Mouse (Mus musculus): ENCODE results near the gene Dnah11. TPM values are rescaled to one million over a fixed set of nuclear protein-coding genes. Genes with fewer than 3 reads are reported as not detected.

Dnah11 gene
- polyA plus RNA-seq, 1 experiment from 2014 or later, result 0.19 TPM

GRCm38 (mm10) chr12:117884627-117885026 lies 314.2 kb downstream of the Dnah11 start:
- 90% methylated on average over 2 of the region's 2 CpGs for WGBS
- H3K9me3 ChIP-seq, result no peaks in the 10 kb centered on the region
- H3K4me2 ChIP-seq (replicated peaks), result no peak overlapping the region
- no peak overlapping the region for H3K9ac ChIP-seq (replicated peaks)
- H3K36me3 ChIP-seq, result peaks cover 11% of the 10 kb centered on the region
- H3K27ac ChIP-seq (replicated peaks), result no peak overlapping the region
- ATAC-seq (ENCODE audit: low FRiP score, low read depth), result no peak
- no peaks in the 10 kb centered on the region for H3K4me1 ChIP-seq
- no peaks in the 10 kb centered on the region for H3K27me3 ChIP-seq
- H3K4me3 ChIP-seq, result no peak overlapping the region

DNA sequence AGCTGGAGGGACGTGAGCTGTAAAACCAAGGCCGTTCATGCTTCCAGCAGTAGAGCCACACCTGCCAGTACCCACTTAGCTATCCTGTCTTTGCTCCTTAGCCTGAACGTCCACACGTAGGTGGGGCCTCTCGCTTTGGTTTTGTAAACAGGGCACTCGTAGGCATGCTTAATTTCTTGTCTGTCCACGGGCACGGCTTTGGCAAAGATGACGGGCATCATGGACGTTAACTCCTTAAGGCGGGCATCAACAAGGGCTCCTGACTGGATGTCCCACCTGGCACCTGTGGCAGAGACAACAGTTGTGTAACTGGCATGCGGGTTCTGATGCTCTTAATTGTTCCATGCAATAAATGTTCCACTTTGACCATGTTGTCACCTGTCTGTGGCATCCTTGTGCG lies 320.5 kb downstream of the Dnah11 start:
- H3K9me3 ChIP-seq, result no peaks in the 10 kb centered on the region
- no peak overlapping the region for H3K27ac ChIP-seq (replicated peaks)
- H3K27me3 ChIP-seq, result no peaks in the 10 kb centered on the region
- H3K4me2 ChIP-seq (replicated peaks), result no peak overlapping the region
- no peak overlapping the region for H3K9ac ChIP-seq (replicated peaks)
- no peak for ATAC-seq (ENCODE audit: low FRiP score, low read depth)
- WGBS, result 92% methylated on average over 13 of the region's 13 CpGs
- no peaks in the 10 kb centered on the region for H3K4me1 ChIP-seq
- H3K36me3 ChIP-seq, result peaks cover 52% of the 10 kb centered on the region
- H3K4me3 ChIP-seq, result no peak overlapping the region

- H3K4me1 ChIP-seq, result no peaks in the 10 kb centered on the region
- H3K27ac ChIP-seq (replicated peaks), result no peak overlapping the region
- H3K9ac ChIP-seq (replicated peaks), result no peak overlapping the region
- H3K4me2 ChIP-seq (replicated peaks), result no peak overlapping the region
- H3K27me3 ChIP-seq, result no peaks in the 10 kb centered on the region
- WGBS, result 85% methylated on average over 5 of the region's 5 CpGs
- H3K36me3 ChIP-seq, result peaks cover 59% of the 10 kb centered on the region
- H3K4me3 ChIP-seq, result no peak overlapping the region
- H3K9me3 ChIP-seq, result 0 out of 2 replicates have a peak, but pooled peaks cover 3% of the 10 kb centered on the region
- no peak for ATAC-seq (ENCODE audit: low FRiP score, low read depth)
Observed at GRCm38 (mm10) chr12:117872265-117872664, 326.6 kb downstream of the Dnah11 start.

DNA sequence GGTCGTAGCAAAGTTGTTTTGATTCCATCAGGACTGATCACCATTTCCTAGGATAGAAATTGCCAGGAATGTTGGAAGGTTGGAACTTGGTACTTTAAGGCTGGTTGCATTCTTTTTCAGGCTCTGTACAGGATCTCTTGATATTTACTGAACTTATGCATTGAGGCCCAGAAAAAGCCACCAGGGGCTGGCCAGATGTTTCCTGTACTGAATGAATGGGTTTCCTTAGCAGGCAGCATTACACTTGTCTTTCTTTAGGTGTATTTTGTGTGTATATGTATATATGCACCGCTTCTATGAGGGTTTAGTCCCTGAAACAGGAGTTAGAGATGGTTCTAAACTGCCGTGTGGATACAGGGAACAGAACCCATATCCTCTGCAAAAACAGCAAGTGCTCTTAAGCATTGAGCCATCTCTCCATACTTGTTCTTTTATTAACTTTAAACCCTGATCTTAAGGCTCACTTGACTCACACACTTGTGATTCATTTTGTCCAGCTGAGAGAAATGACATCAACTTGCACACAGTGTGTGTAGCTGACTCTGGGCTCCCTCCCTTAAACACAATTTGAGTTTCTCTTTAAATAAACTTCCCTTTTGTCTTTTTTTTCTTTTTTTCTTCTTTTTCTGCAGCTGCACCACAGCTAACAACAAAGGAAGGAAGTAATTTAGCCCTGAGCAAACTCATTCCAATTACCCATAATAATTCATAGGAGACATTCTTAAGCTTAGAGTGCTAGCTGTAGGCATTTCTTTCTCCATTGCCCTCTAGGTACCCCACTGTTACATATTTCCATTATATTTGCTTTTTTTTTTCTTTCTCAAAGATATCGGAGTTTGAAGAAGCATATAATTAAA lies 330.9 kb downstream of the Dnah11 start:
- WGBS, result 92% methylated on average over 4 of the region's 4 CpGs
- Histone ChIP-seq H3K27me3 (no peaks in the 10 kb centered on the region), H3K4me3 (no peak overlapping the region), H3K9ac (replicated peaks) (no peak overlapping the region), H3K4me2 (replicated peaks) (no peak overlapping the region), H3K36me3 (peaks cover 34% of the 10 kb centered on the region), H3K9me3 (0 out of 2 replicates have a peak, but pooled peaks cover 3% of the 10 kb centered on the region), H3K27ac (replicated peaks) (no peak overlapping the region), H3K4me1 (no peaks in the 10 kb centered on the region)
- ATAC-seq (ENCODE audit: low FRiP score, low read depth), result no peak

- H3K4me3 ChIP-seq, result no peak overlapping the region
- H3K9me3 ChIP-seq, result 0 out of 2 replicates have a peak, but pooled peaks cover 1% of the 10 kb centered on the region
- H3K4me2 ChIP-seq (replicated peaks), result no peak overlapping the region
- H3K27me3 ChIP-seq, result no peaks in the 10 kb centered on the region
- no peak overlapping the region for H3K9ac ChIP-seq (replicated peaks)
- no peaks in the 10 kb centered on the region for H3K4me1 ChIP-seq
- no peak overlapping the region for H3K27ac ChIP-seq (replicated peaks)
- no peak for ATAC-seq (ENCODE audit: low FRiP score, low read depth)
- peaks cover 7% of the 10 kb centered on the region; the same call in 1 of the 2 replicates for H3K36me3 ChIP-seq
- WGBS, result 89% methylated on average over 5 of the region's 5 CpGs
Observed at GRCm38 (mm10) chr12:117862655-117863054, 336.2 kb downstream of the Dnah11 start.

GRCm38 (mm10) chr12:117861249-117861648 lies 337.6 kb downstream of the Dnah11 start:
- H3K27me3 ChIP-seq, result no peaks in the 10 kb centered on the region
- peaks cover 1% of the 10 kb centered on the region; the same call in 1 of the 2 replicates for H3K36me3 ChIP-seq
- H3K4me3 ChIP-seq, result no peak overlapping the region
- ATAC-seq (ENCODE audit: low FRiP score, low read depth), result no peak
- 80% methylated on average over 3 of the region's 3 CpGs for WGBS
- no peak overlapping the region for H3K27ac ChIP-seq (replicated peaks)
- no peaks in the 10 kb centered on the region for H3K9me3 ChIP-seq
- H3K4me2 ChIP-seq (replicated peaks), result no peak overlapping the region
- no peak overlapping the region for H3K9ac ChIP-seq (replicated peaks)
- no peaks in the 10 kb centered on the region for H3K4me1 ChIP-seq

DNA sequence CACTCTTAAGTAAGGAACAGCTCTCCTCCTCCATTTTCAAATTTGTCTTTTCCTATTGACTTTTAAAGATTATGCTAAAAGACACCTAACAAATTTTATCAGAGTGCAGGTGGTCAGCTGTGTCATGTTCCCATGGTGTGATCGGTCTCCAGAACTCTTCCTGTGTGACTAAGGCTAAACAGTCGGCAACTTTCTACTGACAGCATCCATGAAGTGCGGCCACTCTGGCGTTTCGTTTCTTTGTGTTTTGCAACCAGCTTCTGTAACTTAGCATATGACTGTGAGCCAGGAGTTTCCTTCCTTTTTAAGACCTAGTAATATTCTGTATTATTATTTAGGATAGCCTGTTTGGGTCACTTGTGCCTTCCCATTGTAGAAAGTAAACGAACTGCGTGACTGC lies 338.0 kb downstream of the Dnah11 start:
- no peak overlapping the region for H3K27ac ChIP-seq (replicated peaks)
- H3K4me3 ChIP-seq, result no peak overlapping the region
- H3K27me3 ChIP-seq, result no peaks in the 10 kb centered on the region
- 79% methylated on average over 7 of the region's 7 CpGs for WGBS
- no peaks in the 10 kb centered on the region for H3K9me3 ChIP-seq
- H3K36me3 ChIP-seq, result no peaks in the 10 kb centered on the region
- no peak for ATAC-seq (ENCODE audit: low FRiP score, low read depth)
- no peak overlapping the region for H3K9ac ChIP-seq (replicated peaks)
- no peak overlapping the region for H3K4me2 ChIP-seq (replicated peaks)
- H3K4me1 ChIP-seq, result no peaks in the 10 kb centered on the region

- Histone ChIP-seq H3K36me3 (no peaks in the 10 kb centered on the region), H3K9ac (replicated peaks) (no peak overlapping the region), H3K27ac (replicated peaks) (no peak overlapping the region), H3K4me2 (replicated peaks) (no peak overlapping the region), H3K4me3 (no peak overlapping the region), H3K27me3 (no peaks in the 10 kb centered on the region), H3K4me1 (no peaks in the 10 kb centered on the region), H3K9me3 (no peaks in the 10 kb centered on the region)
- WGBS, result 93% methylated on average over 6 of the region's 6 CpGs
- ATAC-seq (ENCODE audit: low FRiP score, low read depth), result no peak
Observed at GRCm38 (mm10) chr12:117857884-117858283, 341.0 kb downstream of the Dnah11 start.

DNA sequence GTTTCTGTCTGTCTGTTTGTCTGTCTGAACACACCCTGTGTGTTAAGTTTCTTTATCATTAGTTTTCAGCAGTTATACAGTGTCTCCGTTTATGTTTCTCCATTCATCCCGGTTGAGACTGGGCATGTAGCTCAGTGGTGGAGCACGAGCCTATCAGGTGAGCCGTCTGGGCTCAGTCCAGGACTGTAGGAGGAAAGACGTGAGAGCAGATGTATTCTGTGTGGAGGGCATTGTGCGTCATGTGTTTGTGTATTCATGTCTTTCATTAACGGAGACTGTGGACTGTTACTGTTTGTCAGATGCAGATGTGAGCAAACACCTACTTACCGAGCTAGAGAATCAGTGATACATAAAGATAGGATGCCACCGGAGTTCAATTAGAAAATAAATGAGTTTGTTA lies 341.8 kb downstream of the Dnah11 start:
- H3K4me2 ChIP-seq (replicated peaks), result no peak overlapping the region
- 86% methylated on average over 9 of the region's 9 CpGs for WGBS
- no peaks in the 10 kb centered on the region for H3K36me3 ChIP-seq
- H3K27ac ChIP-seq (replicated peaks), result no peak overlapping the region
- no peak overlapping the region for H3K9ac ChIP-seq (replicated peaks)
- no peaks in the 10 kb centered on the region for H3K27me3 ChIP-seq
- ATAC-seq (ENCODE audit: low FRiP score, low read depth), result no peak
- H3K9me3 ChIP-seq, result no peaks in the 10 kb centered on the region
- no peak overlapping the region for H3K4me3 ChIP-seq
- H3K4me1 ChIP-seq, result no peaks in the 10 kb centered on the region

DNA sequence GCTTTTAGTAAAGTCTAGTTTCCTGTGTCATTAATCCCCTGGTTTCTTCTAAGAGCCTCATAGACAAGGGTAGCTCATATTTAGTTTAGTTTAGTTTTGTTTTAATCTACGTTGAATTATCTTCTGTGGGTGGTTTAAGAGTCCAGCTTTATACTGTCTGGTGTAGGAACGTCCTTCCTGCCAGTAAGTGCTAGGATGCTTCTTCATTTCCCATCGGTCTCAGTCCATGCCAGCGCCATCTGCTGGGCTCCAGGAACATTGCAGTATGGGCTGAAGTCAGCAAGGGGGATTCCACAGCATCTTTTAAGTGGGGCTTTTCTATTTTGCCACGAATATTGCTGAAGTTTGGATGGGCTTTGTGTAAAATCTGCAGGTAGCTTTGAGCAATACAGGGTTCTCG lies 345.5 kb downstream of the Dnah11 start:
- H3K27ac ChIP-seq (replicated peaks), result no peak overlapping the region
- no peak overlapping the region for H3K9ac ChIP-seq (replicated peaks)
- no peak overlapping the region for H3K4me2 ChIP-seq (replicated peaks)
- H3K27me3 ChIP-seq, result no peaks in the 10 kb centered on the region
- ATAC-seq (ENCODE audit: low FRiP score, low read depth), result peak; percentile 63; the same call in 1 of the 2 replicates
- H3K9me3 ChIP-seq, result no peaks in the 10 kb centered on the region
- H3K36me3 ChIP-seq, result no peaks in the 10 kb centered on the region
- no peak overlapping the region for H3K4me3 ChIP-seq
- 33% methylated on average over 6 of the region's 6 CpGs for WGBS
- H3K4me1 ChIP-seq, result peaks cover 3% of the 10 kb centered on the region

GRCm38 (mm10) chr12:117850472-117850871 lies 348.4 kb downstream of the Dnah11 start:
- peaks cover 3% of the 10 kb centered on the region; the same call in 1 of the 2 replicates for H3K27me3 ChIP-seq
- 27% methylated on average over 10 of the region's 10 CpGs for WGBS
- no peak overlapping the region for H3K27ac ChIP-seq (replicated peaks)
- no peak overlapping the region for H3K9ac ChIP-seq (replicated peaks)
- H3K4me2 ChIP-seq (replicated peaks), result no peak overlapping the region
- H3K4me1 ChIP-seq, result peaks cover 6% of the 10 kb centered on the region
- H3K36me3 ChIP-seq, result no peaks in the 10 kb centered on the region
- no peaks in the 10 kb centered on the region for H3K9me3 ChIP-seq
- no peak overlapping the region for H3K4me3 ChIP-seq
- no peak for ATAC-seq (ENCODE audit: low FRiP score, low read depth)

GRCm38 (mm10) chr12:117848621-117849020 lies 350.2 kb downstream of the Dnah11 start:
- ATAC-seq (ENCODE audit: low FRiP score, low read depth), result no peak
- no peak overlapping the region for H3K9ac ChIP-seq (replicated peaks)
- no peak overlapping the region for H3K4me3 ChIP-seq
- H3K27me3 ChIP-seq, result peaks cover 3% of the 10 kb centered on the region; the same call in 1 of the 2 replicates
- H3K9me3 ChIP-seq, result no peaks in the 10 kb centered on the region
- WGBS, result 96% methylated on average over 6 of the region's 6 CpGs
- H3K36me3 ChIP-seq, result no peaks in the 10 kb centered on the region
- H3K27ac ChIP-seq (replicated peaks), result no peak overlapping the region
- peaks cover 14% of the 10 kb centered on the region for H3K4me1 ChIP-seq
- no peak overlapping the region for H3K4me2 ChIP-seq (replicated peaks)

Measured in midbrain, embryonic 12.5 days (tissue).